Mouse (Mus musculus): ENCODE data around the gene Ldlrap1. TPM values are rescaled to one million over a fixed set of nuclear protein-coding genes. Genes with fewer than 3 reads are reported as not detected.

Gene Ldlrap1
- polyA plus RNA-seq (2016; fragmentation: Nextera tagmentation; extraction: Ambion mirVana), result 15.8 and 17.4 TPM in 2 replicates

- Histone ChIP-seq H3K4me1 (peaks cover 65% of the 10 kb centered on the region), H3K36me3 (replicated peaks) (no peaks in the 10 kb centered on the region), H3K4me3 (peak within 1 kb of the TSS; percentile 95), H3K9me3 (no peaks in the 10 kb centered on the region), H3K27me3 (replicated peaks; ENCODE audit: low read depth, poor library complexity, severe bottlenecking) (peaks cover 50% of the 10 kb centered on the region), H3K27ac (replicated peaks) (peak within 1 kb of the TSS; percentile 89)
- DNase-seq (ENCODE audit: low spot score), result peak; percentile 88
- under 1% methylated on average over 80 of the region's 80 CpGs for WGBS
These were observed at the start of gene Ldlrap1 for GRCm38 (mm10) chr4:134767426-134768225. TSS of gene Ldlrap1 (minus strand) at chr4:134768024.

GRCm38 (mm10) chr4:134814229-134814571 lies 46.4 kb upstream of the Ldlrap1 start:
- 92% methylated on average over 4 of the region's 4 CpGs for WGBS
- no peaks in the 10 kb centered on the region for H3K27me3 ChIP-seq (replicated peaks; ENCODE audit: low read depth, poor library complexity, severe bottlenecking)
- H3K9me3 ChIP-seq, result no peaks in the 10 kb centered on the region
- no peak overlapping the region for H3K27ac ChIP-seq (replicated peaks)
- peaks cover 84% of the 10 kb centered on the region for H3K36me3 ChIP-seq (replicated peaks)
- no peak overlapping the region for H3K4me3 ChIP-seq
- H3K4me1 ChIP-seq, result peaks cover 4% of the 10 kb centered on the region; the same call in 1 of the 2 replicates
- DNase-seq (ENCODE audit: low spot score), result no peak

DNA sequence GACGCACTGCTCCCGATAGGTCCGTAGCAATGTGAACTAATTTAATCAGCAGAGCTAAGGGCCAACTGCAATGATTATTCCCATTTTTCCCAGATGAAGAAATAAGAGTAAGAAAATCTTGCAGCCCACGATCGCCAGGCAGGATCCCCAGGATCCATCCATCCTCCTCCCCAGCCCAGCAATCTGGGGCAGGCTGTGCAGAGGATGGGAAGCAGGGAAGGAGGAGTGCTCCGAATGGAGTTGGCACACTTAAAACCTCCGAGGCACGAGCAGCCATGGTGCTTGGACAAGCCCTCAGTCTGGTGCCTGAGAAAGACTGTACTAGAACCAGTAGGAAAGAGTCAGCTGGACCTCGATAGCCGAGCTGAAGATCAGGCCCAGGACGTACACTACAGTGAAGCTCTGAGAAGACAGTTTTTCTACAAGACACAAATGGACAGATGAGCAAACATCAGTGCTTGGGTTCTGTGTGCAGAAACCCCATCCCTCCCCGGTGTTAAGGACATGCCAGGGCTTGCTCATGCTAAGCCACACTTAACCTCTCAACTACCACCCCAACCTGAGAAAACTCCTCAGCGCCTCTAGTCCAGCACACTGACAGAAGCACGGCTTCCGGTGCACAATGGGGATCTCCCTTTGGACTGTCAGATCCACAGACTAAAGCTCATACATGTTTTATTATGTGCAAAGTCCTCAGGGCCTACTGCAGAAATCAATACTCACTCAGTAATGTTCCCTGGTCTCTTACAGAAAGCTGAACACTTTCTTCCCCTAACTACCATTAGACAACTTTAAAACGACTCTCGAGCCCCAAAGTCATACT lies 45.8 kb upstream of the Ldlrap1 start:
- H3K9me3 ChIP-seq, result no peaks in the 10 kb centered on the region
- no peak overlapping the region for H3K27ac ChIP-seq (replicated peaks)
- H3K27me3 ChIP-seq (replicated peaks; ENCODE audit: low read depth, poor library complexity, severe bottlenecking), result no peaks in the 10 kb centered on the region
- 89% methylated on average over 17 of the region's 17 CpGs for WGBS
- no peak for DNase-seq (ENCODE audit: low spot score)
- peaks cover 84% of the 10 kb centered on the region for H3K36me3 ChIP-seq (replicated peaks)
- peaks cover 4% of the 10 kb centered on the region; the same call in 1 of the 2 replicates for H3K4me1 ChIP-seq
- H3K4me3 ChIP-seq, result no peak overlapping the region

GRCm38 (mm10) chr4:134804765-134805164 lies 36.9 kb upstream of the Ldlrap1 start:
- peaks cover 96% of the 10 kb centered on the region for H3K36me3 ChIP-seq (replicated peaks)
- no peak for DNase-seq (ENCODE audit: low spot score)
- H3K27ac ChIP-seq (replicated peaks), result no peak overlapping the region
- H3K9me3 ChIP-seq, result no peaks in the 10 kb centered on the region
- no peaks in the 10 kb centered on the region for H3K27me3 ChIP-seq (replicated peaks; ENCODE audit: low read depth, poor library complexity, severe bottlenecking)
- H3K4me1 ChIP-seq, result 0 out of 2 replicates have a peak, but pooled peaks cover 3% of the 10 kb centered on the region
- no peak overlapping the region for H3K4me3 ChIP-seq
- WGBS, result 87% methylated on average over 5 of the region's 5 CpGs

GRCm38 (mm10) chr4:134802765-134803164 lies 34.9 kb upstream of the Ldlrap1 start:
- H3K27me3 ChIP-seq (replicated peaks; ENCODE audit: low read depth, poor library complexity, severe bottlenecking), result no peaks in the 10 kb centered on the region
- DNase-seq (ENCODE audit: low spot score), result no peak
- H3K9me3 ChIP-seq, result no peaks in the 10 kb centered on the region
- no peak overlapping the region for H3K4me3 ChIP-seq
- H3K27ac ChIP-seq (replicated peaks), result no peak overlapping the region
- H3K36me3 ChIP-seq (replicated peaks), result peaks cover 76% of the 10 kb centered on the region
- H3K4me1 ChIP-seq, result peaks cover 11% of the 10 kb centered on the region
- 87% methylated on average over 3 of the region's 3 CpGs for WGBS

- Histone ChIP-seq H3K27me3 (replicated peaks; ENCODE audit: low read depth, poor library complexity, severe bottlenecking) (no peaks in the 10 kb centered on the region), H3K36me3 (replicated peaks) (peaks cover 70% of the 10 kb centered on the region), H3K27ac (replicated peaks) (no peak overlapping the region), H3K9me3 (no peaks in the 10 kb centered on the region), H3K4me1 (peaks cover 12% of the 10 kb centered on the region), H3K4me3 (no peak overlapping the region)
- 92% methylated on average over 10 of the region's 10 CpGs for WGBS
- DNase-seq (ENCODE audit: low spot score), result no peak
These were observed 34.3 kb upstream of the Ldlrap1 start for GRCm38 (mm10) chr4:134802155-134802554.

GRCm38 (mm10) chr4:134800693-134801092 lies 32.9 kb upstream of the Ldlrap1 start:
- DNase-seq (ENCODE audit: low spot score), result no peak
- 73% methylated on average over 10 of the region's 10 CpGs for WGBS
- H3K27ac ChIP-seq (replicated peaks), result no peak overlapping the region
- peaks cover 27% of the 10 kb centered on the region for H3K4me1 ChIP-seq
- H3K4me3 ChIP-seq, result no peak overlapping the region
- no peaks in the 10 kb centered on the region for H3K27me3 ChIP-seq (replicated peaks; ENCODE audit: low read depth, poor library complexity, severe bottlenecking)
- H3K9me3 ChIP-seq, result no peaks in the 10 kb centered on the region
- H3K36me3 ChIP-seq (replicated peaks), result peaks cover 55% of the 10 kb centered on the region

DNA sequence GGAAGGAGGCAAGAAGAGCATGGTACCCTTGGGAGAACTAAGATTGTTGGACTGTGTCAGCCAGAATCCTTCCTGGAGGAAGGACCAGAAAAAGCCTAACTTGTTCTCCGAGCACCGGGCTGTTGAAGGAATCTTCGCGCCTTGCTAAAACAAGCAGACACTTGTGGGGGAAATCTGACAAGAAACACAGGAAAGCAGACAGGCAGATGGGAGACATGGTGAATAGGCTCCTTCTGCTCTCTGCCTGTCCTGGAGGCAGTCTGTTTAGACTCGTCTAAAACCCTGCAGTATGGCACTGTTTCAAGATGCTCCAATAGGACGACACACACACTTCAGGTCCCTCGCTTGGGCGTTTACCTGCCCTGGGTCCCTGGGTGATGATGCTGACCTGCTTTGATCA lies 32.3 kb upstream of the Ldlrap1 start:
- DNase-seq (ENCODE audit: low spot score), result no peak
- Histone ChIP-seq H3K4me3 (no peak overlapping the region), H3K9me3 (no peaks in the 10 kb centered on the region), H3K4me1 (peaks cover 27% of the 10 kb centered on the region), H3K27ac (replicated peaks) (no peak overlapping the region), H3K27me3 (replicated peaks; ENCODE audit: low read depth, poor library complexity, severe bottlenecking) (no peaks in the 10 kb centered on the region), H3K36me3 (replicated peaks) (peaks cover 49% of the 10 kb centered on the region)
- 74% methylated on average over 8 of the region's 8 CpGs for WGBS

DNA sequence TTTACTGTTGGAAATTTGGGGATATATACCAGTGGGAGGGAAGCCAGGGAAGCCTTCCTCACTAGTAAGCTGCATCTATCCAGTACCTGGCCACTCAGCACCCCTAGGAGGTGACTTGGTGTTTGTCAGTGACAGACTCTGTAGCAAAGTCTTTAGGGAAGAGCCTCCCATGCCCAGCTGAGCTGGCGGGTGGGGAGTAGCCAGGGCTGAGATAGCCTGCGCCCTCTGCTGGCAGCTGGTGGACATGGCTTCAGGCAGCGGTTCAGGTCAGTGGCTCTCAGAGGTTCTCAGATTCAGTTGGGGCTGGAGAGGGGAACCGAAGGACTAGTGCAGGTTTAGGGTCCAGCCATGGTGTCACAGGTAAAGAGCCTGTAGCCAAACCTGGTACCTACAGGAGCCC lies 31.4 kb upstream of the Ldlrap1 start:
- no peaks in the 10 kb centered on the region for H3K9me3 ChIP-seq
- H3K4me1 ChIP-seq, result peaks cover 27% of the 10 kb centered on the region
- H3K27me3 ChIP-seq (replicated peaks; ENCODE audit: low read depth, poor library complexity, severe bottlenecking), result no peaks in the 10 kb centered on the region
- WGBS, result 7% methylated on average over 4 of the region's 4 CpGs
- H3K4me3 ChIP-seq, result no peak overlapping the region
- peak; percentile 86 for DNase-seq (ENCODE audit: low spot score)
- peaks cover 41% of the 10 kb centered on the region for H3K36me3 ChIP-seq (replicated peaks)
- H3K27ac ChIP-seq (replicated peaks), result no peak overlapping the region

- no peak overlapping the region for H3K4me3 ChIP-seq
- H3K9me3 ChIP-seq, result no peaks in the 10 kb centered on the region
- peaks cover 37% of the 10 kb centered on the region for H3K36me3 ChIP-seq (replicated peaks)
- no peak for DNase-seq (ENCODE audit: low spot score)
- H3K27ac ChIP-seq (replicated peaks), result no peak overlapping the region
- no peaks in the 10 kb centered on the region for H3K27me3 ChIP-seq (replicated peaks; ENCODE audit: low read depth, poor library complexity, severe bottlenecking)
- peaks cover 27% of the 10 kb centered on the region for H3K4me1 ChIP-seq
- WGBS, result 48% methylated on average over 3 of the region's 3 CpGs
These were observed 31.0 kb upstream of the Ldlrap1 start for GRCm38 (mm10) chr4:134798861-134799260.

DNA sequence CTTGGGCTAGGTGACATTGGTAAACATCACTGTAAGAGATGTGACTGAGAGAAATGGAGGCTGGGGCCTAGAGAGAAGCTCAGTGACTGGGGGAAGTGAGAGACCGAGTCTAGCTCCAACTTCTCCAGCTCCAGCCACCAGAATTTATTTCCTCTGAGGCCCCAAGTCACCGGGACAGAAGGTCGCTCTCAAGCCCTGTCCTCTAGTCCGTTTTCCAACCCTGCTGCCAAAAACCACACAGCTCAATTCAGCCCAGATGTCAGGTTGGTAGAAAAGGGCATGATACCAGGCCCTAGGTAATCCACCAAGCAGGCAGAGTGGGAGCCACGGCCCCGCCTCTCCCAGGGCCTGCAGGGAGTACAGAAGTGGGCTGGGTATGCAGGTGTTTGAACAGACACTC lies 29.8 kb upstream of the Ldlrap1 start:
- Histone ChIP-seq H3K9me3 (no peaks in the 10 kb centered on the region), H3K27me3 (replicated peaks; ENCODE audit: low read depth, poor library complexity, severe bottlenecking) (no peaks in the 10 kb centered on the region), H3K27ac (replicated peaks) (no peak overlapping the region), H3K4me3 (no peak overlapping the region), H3K4me1 (peaks cover 27% of the 10 kb centered on the region), H3K36me3 (replicated peaks) (peaks cover 24% of the 10 kb centered on the region)
- DNase-seq (ENCODE audit: low spot score), result no peak
- WGBS, result 78% methylated on average over 6 of the region's 6 CpGs

GRCm38 (mm10) chr4:134796581-134797361 lies 28.9 kb upstream of the Ldlrap1 start:
- no peak overlapping the region for H3K27ac ChIP-seq (replicated peaks)
- peaks cover 16% of the 10 kb centered on the region for H3K36me3 ChIP-seq (replicated peaks)
- 30% methylated on average over 7 of the region's 7 CpGs for WGBS
- H3K4me1 ChIP-seq, result peaks cover 27% of the 10 kb centered on the region
- DNase-seq (ENCODE audit: low spot score), result no peak
- no peaks in the 10 kb centered on the region for H3K27me3 ChIP-seq (replicated peaks; ENCODE audit: low read depth, poor library complexity, severe bottlenecking)
- no peak overlapping the region for H3K4me3 ChIP-seq
- no peaks in the 10 kb centered on the region for H3K9me3 ChIP-seq
